Mouse (Mus musculus) bone marrow macrophage, adult 2 months (primary cell): Measurements from ENCODE around the gene Slc16a1.

Experiments
- CTCF ChIP-seq: IDR thresholded peaks from 2 replicates; pipeline ENCODE4 v1.5.1; 2012; ENCODE audit warnings: low read depth, mild to moderate bottlenecking, low read length, moderate library complexity
- POLR2A ChIP-seq: IDR thresholded peaks from 2 replicates; pipeline ENCODE4 v1.6.1; 2012; ENCODE audit warnings: mild to moderate bottlenecking, low read depth, low read length, borderline replicate concordance

DNA sequence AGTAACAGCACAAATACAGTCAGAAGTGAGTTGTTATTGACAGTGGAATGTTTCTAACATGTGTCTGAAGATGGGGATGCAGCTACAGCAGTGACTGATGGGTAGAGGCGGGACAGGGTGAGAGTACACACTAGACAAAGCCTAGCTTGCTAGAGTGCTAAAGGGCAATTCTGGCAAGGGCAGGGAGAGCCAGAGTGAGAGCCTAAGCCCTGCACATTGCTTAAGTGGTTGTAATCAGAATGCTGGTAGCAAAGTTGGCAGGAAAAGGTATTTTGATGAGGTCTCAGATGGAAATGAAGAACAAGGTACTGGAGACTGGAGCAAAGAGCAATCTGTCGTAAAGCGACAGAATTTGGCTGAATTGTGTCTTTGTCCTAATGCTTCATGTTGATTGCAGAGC is 26.5 kb upstream of the Slc16a1 start:
- TF ChIP-seq CTCF (no peak), POLR2A (no peak)
